Mouse (Mus musculus): ENCODE data around the gene Yap1. TPM values are rescaled to one million over a fixed set of nuclear protein-coding genes. Genes with fewer than 3 reads are reported as not detected.
A peak's percentile ranks its signal among the peaks of the same experiment; 100 is the strongest.

The Yap1 gene
- total RNA-seq (2021) (10 to 100 TPM; 62.5 to 71.6 TPM), polyA plus RNA-seq (2012; rRNA removed) (85.9 and 98.1 TPM in 2 replicates)
- long read RNA-seq, full-length matches to known transcripts, result 19 of 37 reads
- long read RNA-seq, partial matches to known transcripts, result 1 of 37 reads
- long read RNA-seq, other reads (novel, unspliced or antisense), result 17 of 37 reads

DNA sequence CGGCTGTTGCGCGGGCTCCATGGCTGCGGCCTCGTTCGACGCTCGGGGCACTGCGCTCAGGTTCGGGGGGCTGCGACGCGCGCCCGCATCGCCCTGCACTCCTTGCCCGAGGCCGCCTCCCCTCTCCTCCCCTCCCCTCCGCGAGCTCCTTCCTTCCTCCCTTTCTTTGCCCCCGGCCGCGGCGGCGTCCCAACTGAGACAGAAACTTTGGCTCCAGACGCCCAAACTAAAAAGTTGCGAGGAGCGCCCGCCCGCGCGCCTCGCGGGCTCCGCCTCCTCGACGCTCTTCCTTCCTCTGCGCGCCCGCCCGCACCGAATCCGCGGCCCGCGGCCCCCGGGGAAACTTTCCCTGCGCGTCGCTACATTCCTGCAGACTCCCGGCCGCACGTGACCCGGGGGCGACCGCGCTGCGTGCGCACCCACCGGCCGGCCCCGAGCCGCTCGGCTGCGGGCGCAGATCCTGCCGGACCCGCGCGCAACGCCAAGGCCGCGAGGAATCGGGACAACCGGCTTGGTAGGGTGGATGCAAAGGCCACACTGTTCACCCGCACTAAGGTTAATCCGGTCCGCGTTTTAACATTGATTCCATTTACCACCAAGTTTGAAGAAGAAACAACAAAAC is at the start of gene Yap1:
Gene Yap1 (minus strand): TSS at position 227 of the 622 bp plus-strand sequence.
- DNase-seq, result peak; percentile 96

DNA sequence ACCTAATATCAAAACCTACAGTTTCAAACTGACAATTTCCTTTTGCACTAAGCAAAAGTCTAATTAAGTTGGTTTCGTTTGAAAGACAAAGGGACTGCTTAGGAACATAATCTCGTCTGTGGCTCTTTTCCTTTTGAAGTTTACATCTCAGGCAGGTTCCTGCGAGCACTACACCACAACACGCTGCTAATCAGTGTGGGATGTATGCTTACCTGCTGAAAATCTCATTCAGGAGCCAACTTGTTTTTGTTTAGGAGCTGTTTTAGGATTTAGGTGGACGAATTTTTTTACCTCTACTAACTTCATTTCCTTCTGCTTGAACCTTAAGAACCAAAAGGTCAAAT is 38.6 kb upstream of the Yap1 start:
- no peak for DNase-seq

DNA sequence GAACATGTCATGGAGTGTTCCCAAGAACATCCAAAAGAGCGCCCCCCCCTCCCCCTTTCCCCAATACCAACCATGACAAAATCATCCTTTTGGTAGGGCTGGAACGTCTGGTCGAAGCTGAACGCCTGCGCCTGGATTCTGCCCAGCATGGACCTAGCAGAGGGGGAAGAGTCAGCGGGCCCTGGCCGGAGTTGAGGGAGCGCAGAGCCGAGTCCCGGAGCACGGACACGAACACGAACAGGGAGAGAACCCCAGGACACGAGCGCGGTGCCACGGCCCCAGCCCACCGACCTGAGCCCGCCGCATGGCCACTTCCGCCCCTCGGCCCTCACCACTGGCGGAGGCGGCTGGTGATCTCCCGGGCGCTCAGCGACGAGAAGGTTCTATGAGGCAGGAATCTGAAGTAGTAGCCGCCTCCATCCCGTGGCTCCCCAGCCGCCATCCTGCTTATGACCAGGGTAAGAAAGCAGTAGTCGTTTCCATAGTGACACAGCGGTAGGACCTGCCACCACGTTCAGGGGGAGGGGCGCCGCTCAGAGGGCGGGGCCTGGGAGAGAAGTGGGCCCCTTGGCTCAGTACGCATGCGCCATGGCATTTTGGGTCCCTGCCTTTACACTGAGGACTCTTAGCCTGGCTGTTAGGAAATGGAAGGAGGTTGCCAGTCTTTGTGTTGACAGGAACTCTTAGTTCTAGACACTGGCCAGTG is 38.1 kb upstream of the Yap1 start, which contains the start of gene Cfap300:
Gene Cfap300 (minus strand): TSS at position 486 of the 706 bp plus-strand sequence.
- DNase-seq, result peak; percentile 99

DNA sequence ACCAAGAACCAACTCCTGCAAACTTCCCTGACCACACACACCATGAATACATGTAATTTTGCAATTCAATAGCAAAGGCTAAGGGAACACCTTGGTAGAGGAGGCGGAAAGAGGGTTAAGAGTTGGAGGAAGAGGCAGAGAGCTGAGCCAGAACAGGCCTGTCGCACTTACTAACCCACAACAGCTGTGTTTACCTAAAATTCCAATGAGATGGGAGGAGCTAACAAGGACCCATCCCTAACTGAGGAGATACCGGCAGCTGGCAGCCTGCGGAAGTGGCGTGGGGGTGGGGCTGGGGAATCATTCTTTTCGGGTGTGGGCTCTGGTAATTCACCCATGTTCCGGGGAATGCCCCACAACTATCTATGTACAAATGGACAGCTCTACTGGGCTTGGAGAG is 31.1 kb upstream of the Yap1 start:
- DNase-seq, result no peak

DNA sequence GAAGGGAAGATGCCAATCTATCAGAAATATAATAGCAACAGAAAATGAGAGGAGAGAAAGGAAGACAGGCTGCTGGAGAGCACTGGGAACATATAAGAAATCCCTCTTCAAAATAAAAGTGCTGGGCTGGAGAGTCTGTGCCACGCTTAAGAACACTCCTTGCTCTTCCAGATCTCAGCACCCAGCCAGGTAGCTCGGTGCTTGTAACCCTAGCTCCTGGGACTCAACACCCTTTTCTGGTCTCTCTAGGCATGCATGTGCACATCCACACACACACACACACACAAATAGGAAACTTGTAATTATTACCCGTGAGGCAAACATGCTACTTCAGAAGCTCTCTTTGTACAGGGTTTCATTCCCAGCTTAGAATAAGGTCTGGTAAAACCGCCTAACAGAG is 30.7 kb upstream of the Yap1 start:
- no peak for DNase-seq

DNA sequence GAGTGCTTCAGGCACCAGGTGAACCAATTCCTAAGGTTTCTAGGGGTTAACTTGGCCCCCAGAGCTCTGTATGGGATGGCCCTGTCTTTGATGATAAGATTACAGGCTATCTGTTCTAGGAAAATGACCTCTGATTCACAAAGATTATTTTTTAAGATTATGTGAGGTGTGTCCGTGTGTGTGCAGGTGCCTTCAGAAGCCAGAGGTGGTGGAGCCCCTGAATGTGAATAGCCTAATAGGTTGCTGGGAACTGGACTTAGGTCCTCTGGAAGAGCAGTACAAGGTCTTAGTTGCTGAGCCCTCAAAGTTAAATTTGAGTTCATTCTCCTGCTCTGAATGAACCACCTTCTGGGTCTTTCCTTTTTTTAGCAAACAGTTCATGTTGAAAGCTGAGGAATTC is 29.7 kb upstream of the Yap1 start:
- DNase-seq, result no peak

DNA sequence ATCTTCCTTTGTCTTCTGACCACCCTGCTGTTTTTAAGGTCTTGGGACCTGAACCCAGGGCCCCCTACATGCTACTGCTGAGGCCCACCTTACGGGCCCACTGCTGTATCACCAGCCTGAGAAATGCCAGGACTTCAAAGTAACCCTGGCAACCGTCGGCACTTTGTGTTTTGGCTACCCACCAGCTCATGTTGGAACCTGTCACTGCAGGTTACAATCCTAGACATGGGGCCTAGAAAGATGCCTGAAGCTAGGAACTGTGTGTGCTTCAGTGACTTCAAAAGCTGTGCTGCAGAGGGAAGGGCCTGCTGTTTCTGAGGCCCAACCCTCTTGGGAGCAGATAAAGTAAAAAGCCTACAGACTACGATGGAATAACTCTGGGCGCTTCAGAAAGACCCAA is 28.5 kb upstream of the Yap1 start:
- no peak for DNase-seq

DNA sequence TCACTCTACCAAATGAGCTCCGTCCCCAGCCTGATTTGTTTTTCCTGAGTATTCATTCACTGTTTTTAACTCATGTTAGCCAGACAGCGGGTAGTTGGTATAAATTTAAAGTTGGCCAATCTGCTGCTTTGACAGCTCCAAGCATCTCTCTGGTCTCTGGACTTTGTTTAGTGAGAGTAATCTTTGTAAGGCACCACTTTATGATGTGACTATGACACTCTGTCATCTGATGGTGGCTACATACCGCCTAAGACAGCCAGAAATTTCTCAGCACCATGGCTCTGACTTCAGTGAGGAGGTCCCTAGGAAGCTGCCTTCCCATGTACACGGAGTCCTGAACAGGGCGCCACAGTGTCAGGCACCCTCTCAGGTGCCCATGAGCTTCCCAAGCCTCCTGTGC is 14.2 kb upstream of the Yap1 start:
- DNase-seq, result no peak

DNA sequence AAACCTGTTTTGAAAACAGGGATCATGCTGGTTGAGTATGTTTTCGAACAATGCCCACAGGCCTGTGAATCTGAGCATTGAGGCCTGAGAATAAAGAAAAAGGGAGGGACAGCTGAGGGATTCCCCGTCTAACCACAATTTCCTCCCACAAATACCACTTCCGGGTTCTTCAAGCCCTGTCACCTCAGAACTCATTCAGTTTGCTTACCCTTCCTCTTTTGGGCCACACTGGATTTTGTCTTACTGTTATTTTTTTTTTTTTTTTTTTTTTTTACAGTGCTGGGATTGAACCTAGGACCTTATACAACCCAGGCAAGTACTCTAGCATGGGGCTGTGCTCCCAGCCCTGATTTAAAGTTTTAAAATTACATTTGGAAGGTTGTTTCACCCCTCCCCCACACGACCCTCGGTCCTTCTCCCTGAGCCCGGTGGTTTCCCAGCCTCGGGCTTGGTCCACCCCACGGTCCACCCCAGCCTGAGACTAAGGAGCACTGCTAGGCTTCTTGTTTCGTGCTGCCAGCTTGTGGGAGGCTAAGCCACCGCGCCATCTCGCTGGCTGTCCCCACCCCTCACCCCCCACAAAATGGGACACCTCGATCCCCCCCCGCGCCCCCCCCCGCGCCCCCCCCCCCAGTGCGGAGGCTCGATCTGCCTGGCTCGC is 13.0 kb upstream of the Yap1 start:
- peak; percentile 27 for DNase-seq

DNA sequence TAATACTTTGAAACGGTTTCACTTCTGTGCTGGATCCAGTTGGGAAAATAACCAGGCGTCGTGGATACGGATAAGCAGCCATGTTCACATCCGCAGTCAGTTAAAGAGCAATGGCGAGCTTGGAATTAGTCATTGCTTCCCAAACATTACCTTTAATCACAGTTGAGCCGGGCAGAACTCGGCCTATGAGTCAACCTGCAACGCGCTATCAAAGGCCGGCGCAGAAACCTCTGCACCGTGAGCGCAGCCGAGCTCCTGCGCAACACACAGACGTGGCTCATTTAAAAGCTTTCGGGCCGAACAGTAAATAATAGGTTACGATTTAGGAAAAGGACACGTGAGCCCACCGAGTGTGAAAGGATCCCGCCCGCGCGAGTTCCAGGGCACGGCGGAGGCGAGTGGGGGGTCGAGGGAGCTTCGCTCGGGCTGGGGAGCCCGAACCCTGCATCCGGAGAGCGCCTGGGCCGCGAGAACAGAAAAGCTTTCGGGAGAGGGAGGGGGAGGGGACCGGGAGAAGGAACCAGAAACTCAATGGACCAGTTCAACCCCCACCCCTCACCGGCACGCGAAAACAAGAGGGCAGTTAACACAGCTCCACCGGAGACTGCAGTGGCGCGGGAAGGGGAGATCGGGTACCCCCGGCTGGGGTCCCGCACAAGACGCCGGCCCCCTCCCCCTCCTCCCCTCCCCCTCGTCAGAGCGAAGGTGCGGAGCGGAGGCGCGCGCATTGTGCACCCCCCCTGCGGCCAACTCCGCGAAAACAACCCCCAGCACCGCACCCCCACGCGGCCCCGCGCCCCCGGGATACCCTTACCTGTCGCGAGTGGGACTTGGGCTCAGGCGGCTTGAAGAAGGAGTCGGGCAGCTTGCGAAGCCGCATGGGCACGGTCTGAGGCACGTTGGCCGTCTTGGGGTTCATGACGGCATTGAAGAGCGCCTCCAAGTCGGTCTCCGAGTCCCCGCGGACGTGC is 810 bp downstream of the Yap1 start:
- peak; percentile 89 for DNase-seq

DNA sequence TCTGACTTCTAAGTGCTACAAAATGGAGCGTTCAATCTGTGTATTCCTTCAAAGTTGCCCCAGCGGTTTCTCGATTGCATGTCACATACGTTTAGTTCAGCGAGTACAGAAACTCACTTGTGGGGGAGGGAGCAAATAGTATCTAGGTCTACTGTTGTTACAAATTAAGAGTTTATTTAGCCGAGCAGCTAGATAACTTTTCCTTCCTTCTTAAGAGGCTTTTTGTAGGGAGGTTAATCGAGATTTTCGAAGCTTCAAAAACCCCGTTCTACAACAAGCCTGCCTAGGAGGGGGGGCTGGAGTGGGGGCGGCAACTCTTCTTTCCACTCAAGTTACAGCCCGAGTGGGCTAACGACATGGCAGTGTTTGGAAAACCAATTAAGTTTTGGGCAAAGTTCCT is 1.6 kb downstream of the Yap1 start:
- DNase-seq, result peak; percentile 30

DNA sequence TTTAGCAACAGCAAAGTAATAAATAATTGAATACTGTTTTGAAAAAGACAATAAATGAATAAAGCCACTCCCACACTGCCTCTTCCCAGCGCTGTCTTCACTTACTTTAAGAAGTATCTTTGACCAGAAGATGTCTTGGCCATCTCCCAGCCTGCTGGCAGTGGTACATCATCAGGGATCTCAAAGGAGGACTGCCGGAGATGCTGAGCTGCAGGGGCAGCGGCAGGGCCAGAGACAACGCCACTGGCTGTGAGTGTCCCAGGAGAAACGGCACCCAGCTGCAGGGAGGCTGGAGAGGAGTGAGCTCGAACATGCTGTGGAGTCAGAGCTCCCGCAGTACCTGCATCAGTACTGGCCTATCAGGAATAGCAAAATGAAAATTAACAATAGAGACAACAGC is 3.0 kb downstream of the Yap1 start:
- no peak for DNase-seq

DNA sequence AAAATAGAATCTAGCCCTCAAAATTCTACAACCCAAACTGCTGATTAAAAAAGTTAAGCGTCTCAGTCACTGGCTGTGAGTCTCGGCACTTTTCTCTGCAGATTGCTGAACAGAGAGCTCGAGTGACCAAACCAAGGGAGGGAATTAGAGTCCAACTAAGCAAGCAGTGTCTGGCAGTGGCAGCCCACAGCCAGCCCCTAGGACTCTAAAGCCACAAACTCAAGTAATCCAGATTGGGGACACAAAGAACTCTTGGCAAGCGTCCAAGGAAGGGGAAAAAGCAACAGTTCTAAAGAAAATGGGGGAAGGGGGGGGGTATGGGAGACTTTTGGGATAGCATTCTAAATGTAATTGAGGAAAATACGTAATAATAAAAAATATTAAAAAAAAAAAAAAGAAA is 10.1 kb downstream of the Yap1 start:
- DNase-seq, result no peak

DNA sequence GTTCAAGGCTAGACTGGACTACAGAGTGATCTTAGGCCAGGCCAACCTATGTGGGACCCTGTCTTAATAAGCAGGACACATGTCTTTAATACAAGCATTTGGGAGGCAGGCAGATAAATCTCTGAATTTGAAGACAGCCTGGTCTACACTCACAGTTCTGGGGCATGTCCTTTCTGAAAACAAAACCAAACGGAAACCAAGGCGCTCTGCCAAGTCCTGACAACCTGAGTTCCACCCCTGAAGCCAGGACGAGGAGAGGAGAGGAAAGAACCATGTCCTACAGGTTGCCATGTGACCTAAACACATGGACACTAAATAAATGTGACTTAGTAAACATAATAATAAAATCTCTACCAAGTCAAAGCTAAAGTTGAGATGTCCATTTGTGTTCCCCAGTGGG is 11.7 kb downstream of the Yap1 start:
- DNase-seq, result peak; percentile 41

DNA sequence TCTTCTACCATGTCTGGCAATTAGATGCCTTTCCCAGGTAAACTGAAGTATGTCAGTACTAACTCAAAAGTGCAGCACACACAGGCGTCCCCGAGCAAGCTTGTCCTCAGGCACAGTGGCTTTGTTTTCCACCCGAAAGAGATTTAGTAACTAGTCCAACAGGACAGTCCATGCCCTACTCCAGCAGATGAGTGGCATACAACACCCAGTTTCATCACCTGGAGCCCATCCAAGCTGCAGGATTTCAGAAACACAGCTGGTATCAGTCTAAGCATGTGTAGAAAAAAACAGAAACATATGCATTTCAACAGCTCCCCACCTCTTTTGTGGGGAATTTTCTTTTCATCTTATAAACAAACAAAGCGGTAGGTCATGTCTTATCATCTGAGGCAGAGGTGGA is 13.5 kb downstream of the Yap1 start:
- peak; percentile 35 for DNase-seq

DNA sequence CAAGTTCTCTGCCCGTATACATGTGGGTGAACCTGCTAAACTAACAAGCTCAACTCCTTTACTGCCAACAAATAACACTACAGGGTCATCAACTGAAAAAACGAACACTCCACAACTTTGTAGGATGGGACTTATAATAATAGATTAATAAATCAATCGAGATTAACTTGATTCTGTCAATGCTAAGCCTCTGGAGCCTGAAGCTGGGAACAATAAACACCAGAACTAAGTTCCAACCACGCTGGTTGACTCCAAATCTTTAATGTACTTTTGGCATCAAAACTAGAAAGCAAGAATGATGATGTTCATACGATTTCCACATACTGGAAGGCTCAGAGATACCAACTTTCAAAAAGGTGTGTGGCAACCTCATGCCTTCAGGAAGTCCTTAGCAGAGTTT is 17.3 kb downstream of the Yap1 start:
- DNase-seq, result no peak

DNA sequence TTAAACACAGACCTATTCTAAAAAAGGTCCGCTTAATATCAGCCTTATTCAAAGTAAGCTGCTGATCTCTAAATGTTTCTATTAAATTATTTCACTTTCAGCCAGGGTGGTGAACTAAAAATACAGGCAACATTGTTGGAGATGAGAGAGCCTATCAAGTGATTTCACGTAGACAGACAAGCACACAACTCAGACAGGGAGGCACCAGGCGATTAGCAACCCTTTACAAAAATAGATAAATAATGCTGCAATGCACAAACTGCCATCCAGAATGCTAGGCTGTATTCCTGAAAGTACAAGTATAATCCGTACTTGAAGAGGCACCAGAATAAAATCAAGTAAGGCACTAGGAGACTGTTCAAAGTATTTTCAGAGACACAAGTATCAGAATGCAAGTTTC is 20.1 kb downstream of the Yap1 start:
- DNase-seq, result no peak

DNA sequence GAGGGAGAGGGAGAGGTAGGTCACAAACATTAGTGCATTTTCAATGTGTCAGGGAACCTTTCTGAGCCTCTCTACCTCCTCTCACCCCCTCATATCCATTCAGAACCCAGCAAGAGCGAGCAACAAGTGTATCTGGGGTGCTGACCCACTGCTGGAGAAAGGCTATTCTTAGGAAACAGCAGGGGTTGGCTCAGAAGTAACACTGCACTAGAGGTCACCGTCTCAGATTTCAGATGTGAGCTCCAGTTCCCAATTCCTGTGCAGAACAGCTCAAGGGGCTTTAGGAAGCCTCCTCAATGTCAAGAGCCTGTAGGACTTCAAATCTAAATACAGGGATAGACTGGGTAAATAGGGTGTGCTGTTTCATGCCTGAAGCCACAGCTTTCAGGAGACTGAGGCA is 20.7 kb downstream of the Yap1 start:
- DNase-seq, result no peak

DNA sequence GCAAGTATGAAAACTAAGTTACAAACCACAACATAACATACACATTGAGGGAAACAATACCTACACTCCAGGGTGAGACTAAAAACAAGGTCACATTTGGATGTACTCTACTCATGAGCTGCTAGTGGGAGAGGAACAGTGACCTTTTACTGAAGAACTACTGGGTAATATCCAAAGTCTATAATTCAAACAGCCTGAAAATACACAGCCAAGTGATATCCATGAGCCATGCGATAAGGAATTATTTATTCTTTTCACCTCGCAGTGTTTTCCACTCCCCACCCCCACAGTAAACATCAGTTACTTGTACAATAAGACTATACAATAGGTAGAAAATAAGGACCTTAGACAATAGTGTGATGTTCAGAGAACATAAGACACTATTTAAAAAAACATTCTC is 24.2 kb downstream of the Yap1 start:
- DNase-seq, result no peak

DNA sequence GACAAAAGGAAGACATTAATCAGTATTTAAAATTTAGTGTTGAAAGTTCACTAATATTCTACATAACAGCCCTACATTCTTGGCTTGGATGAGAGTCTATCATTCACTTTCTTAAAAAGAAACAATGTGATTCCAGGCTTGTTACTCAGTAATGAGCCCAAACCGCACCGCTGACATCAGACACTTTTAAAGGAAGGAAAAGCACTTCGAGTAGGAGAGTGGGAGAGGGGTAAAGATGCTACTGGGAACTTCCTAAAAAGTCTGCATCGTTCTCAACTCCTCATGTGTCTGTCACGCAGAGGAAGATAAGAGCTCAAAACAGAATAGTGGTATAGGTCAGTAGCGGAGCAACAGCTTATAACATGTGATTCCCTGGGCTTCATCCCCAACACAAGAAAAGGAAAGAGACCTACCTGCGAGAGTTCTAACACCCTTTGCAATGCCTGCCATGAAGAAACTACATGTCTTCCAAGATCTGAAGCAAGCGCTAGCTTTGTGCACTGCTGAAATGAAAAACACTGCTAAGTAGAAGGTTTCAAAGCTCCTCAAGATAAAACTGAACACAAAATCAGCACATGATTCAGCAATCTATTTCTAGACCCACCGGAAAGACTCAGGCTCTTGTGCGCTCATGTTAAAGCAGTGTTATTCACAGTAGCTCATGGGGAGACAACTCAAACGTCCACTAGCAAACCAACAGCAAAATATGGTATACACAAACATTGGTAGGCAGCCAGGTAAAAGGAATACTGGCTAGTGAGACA is 25.1 kb downstream of the Yap1 start:
- DNase-seq, result no peak

DNA sequence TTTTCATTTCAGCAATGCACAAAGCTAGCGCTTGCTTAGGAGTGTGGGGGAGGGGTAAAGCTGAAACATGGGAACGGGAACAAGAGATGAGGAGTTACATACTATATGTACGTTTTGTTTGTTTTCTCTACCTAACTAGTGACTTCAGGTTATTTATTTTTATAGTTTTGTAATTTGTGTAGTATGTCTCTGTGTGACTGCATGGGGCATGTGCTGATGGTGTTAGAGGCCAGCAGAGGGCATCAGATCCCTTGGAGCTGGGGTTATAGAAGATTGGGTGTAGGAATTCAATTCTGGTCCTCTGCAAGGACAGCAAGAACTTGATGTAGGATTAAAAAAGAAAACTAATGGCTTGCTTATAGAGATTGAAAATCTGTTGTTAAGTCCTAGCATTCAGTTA is 25.9 kb downstream of the Yap1 start:
- DNase-seq, result no peak
